Mouse (Mus musculus) midbrain, embryonic 12.5 days (tissue): ENCODE measurements around the gene Frs2. TPM values are rescaled to one million over a fixed set of nuclear protein-coding genes. Genes with fewer than 3 reads are reported as not detected.
A peak's percentile ranks its signal among the peaks of the same experiment; 100 is the strongest.

Experiments used
- ATAC-seq: fragments of 200-750 bp; cut with Nextera tagmentation; 2 replicates; pipeline ENCODE4 v1.8.0; 2017; ENCODE audit warnings: low read depth, moderate TSS enrichment, moderate library complexity; ENCODE audit not compliant: low FRiP score
- H3K27ac ChIP-seq: fragments of 300-500 bp; sonication (generic); replicated peaks from 2 replicates; pipeline ENCODE4 v1.5.1; 2016; ENCODE audit warnings: mild to moderate bottlenecking
- H3K27me3 ChIP-seq: fragments of 300-500 bp; sonication (generic); 2 replicates; pipeline ENCODE4 v1.6.1; 2016; ENCODE audit warnings: mild to moderate bottlenecking
- H3K36me3 ChIP-seq: fragments of 300-500 bp; sonication (generic); 2 replicates; pipeline ENCODE4 v1.6.1; 2016
- H3K4me1 ChIP-seq: fragments of 300-500 bp; sonication (generic); 2 replicates; pipeline ENCODE4 v1.6.1; 2016
- H3K4me2 ChIP-seq: fragments of 300-500 bp; sonication (generic); replicated peaks from 2 replicates; pipeline ENCODE4 v1.6.1; 2016; ENCODE audit warnings: mild to moderate bottlenecking, moderate library complexity
- H3K4me3 ChIP-seq: fragments of 300-500 bp; sonication (generic); 2 replicates; pipeline ENCODE4 v1.5.1; 2016; ENCODE audit warnings: mild to moderate bottlenecking
- H3K9ac ChIP-seq: fragments of 300-500 bp; sonication (generic); replicated peaks from 2 replicates; pipeline ENCODE4 v1.6.1; 2016; ENCODE audit warnings: mild to moderate bottlenecking, moderate library complexity
- H3K9me3 ChIP-seq: fragments of 300-500 bp; sonication (generic); 2 replicates; pipeline ENCODE4 v1.6.1; 2016; ENCODE audit warnings: mild to moderate bottlenecking
- WGBS: fragments of 180-500 bp; shearing (Covaris S2); methylation state at CpG from one replicate; pipeline ENCODE4 v1.1.7; 2016; 5-methylcytosine and 5-hydroxymethylcytosine counted together
- polyA plus RNA-seq: library from polyadenylated mRNA; unstranded; fragments of >200 nt; fragmentation: Nextera tagmentation; extraction: Ambion mirVana; gene quantifications from 2 replicates; pipeline ENCODE4 v1.2.1, GENCODE M21; 2016

Frs2 gene
- 23.2 and 25.7 TPM in 2 replicates for polyA plus RNA-seq

DNA sequence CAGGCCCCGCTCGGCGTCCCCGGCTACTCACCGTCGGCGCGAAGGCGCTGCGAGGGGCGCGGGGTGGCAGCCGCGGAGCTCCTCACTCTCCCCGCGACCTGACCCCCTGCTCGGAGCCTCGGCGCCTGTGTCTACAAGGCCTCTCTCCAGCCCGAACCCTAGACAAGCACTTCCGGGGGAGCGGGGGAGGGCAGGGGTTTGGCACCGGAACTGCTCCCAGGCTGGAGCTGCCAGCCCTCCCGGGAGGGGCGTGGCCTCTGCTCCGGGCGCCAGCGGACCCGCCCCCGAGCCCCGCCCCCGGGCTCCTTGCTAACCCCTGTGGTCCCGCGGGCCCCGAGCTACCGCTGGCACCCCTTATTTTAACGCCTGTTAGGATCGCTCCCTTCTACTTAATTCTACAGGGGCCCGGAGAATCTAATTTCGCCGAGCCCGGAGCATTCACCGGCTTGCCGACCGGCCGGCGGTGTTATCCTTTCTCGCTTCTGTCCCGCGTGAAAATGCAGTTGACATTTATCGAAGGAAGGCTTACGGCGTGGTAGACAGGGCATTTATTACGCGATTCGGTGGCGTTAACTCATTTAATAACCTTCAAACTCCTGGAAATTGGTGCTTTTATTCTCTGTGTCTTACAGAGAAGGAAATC is at the start of gene Frs2:
Frs2 (minus strand) TSS at position 174 of the 643 bp plus-strand sequence.
- Histone ChIP-seq H3K27me3 (peaks cover 14% of the 10 kb centered on the region), H3K9me3 (no peaks in the 10 kb centered on the region), H3K4me2 (peak within 1 kb of the TSS; percentile 79), H3K4me1 (peaks cover 36% of the 10 kb centered on the region), H3K36me3 (no peaks in the 10 kb centered on the region), H3K4me3 (peak within 1 kb of the TSS; percentile 99), H3K9ac (peak within 1 kb of the TSS; percentile 97), H3K27ac (peak within 1 kb of the TSS; percentile 93)
- under 1% methylated on average over 51 of the region's 57 CpGs for WGBS
- peak; percentile 99 for ATAC-seq

DNA sequence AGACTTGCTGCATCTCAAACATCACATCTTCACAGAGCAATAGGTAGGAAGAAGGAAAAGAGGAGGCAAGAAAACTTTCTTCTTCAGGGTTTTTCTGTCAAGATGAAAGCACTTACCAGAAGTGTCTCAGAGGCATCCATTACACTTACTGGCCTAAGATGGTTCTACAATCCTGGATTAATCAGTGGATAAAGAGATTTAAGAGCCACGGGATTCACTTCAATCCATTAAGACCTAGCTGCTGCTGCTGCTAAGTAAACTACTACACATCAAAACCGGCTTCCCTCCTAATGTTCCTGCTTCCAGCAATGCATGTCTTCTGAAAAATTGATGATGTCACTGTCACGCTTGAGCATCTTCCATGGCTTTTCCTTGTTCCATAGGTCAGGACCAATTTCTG is 48.4 kb upstream of the Frs2 start:
- 79% methylated on average over 3 of the region's 3 CpGs for WGBS

DNA sequence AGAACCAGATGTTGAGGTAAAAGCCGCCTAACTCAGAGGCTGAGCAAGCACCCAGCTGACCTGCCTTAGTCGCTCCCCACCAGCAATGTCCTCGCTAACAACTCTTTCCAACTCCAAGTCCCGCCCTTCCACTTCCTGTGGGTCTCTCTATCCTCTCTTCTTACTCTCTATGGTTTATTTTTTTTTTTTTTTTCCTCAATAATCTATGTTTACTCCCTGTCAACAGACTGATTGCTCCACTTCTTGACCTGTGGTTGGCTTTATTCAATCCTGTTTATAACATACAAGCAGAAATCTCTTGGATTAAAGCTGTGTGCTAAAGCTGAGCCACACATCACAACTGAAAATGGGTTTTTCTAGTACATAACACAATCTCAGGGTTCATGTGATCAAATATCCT is 47.4 kb upstream of the Frs2 start:
- 99% methylated on average over 4 of the region's 4 CpGs for WGBS
- no peaks in the 10 kb centered on the region for H3K36me3 ChIP-seq
- ATAC-seq: no peak

More for the DNA sequence above, 48.4 kb upstream of the Frs2 start:
- Histone ChIP-seq H3K4me1 (peaks cover 5% of the 10 kb centered on the region; the same call in 1 of the 2 replicates), H3K27me3 (no peaks in the 10 kb centered on the region), H3K4me3 (no peak overlapping the region), H3K36me3 (no peaks in the 10 kb centered on the region), H3K27ac (no peak overlapping the region), H3K9ac (no peak overlapping the region), H3K9me3 (no peaks in the 10 kb centered on the region), H3K4me2 (no peak overlapping the region)
- ATAC-seq: no peak

DNA sequence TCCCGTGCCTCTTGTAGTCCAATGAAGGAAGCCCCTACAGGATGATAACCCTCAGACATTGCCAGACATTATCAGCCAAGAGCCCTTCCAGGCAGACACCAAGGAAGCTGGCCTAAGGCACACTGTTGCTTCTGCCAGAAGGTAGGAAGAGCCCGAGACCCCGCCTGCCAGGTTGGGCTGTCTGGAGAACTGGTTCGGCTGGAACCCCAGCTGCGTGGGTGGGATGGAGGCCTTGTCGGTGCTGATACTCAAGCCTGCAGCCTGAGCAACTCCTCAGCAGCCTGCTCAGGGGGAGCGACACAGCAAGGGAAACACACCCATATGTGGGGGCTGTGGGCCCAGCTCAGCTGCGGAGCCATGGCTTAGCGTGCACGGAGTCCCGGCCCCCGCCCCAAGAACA is 46.7 kb upstream of the Frs2 start:
- Histone ChIP-seq H3K27ac (no peak overlapping the region), H3K9ac (no peak overlapping the region), H3K4me1 (peaks cover 5% of the 10 kb centered on the region; the same call in 1 of the 2 replicates), H3K4me3 (no peak overlapping the region), H3K36me3 (no peaks in the 10 kb centered on the region), H3K27me3 (no peaks in the 10 kb centered on the region), H3K9me3 (no peaks in the 10 kb centered on the region), H3K4me2 (no peak overlapping the region)
- WGBS: 91% methylated on average over 12 of the region's 12 CpGs
- ATAC-seq: no peak

More for the DNA sequence above, 47.4 kb upstream of the Frs2 start:
- H3K4me3 ChIP-seq: no peak overlapping the region
- no peak overlapping the region for H3K4me2 ChIP-seq
- H3K27ac ChIP-seq: no peak overlapping the region
- no peaks in the 10 kb centered on the region for H3K9me3 ChIP-seq
- H3K27me3 ChIP-seq: no peaks in the 10 kb centered on the region
- H3K4me1 ChIP-seq: peaks cover 5% of the 10 kb centered on the region; the same call in 1 of the 2 replicates
- no peak overlapping the region for H3K9ac ChIP-seq

DNA sequence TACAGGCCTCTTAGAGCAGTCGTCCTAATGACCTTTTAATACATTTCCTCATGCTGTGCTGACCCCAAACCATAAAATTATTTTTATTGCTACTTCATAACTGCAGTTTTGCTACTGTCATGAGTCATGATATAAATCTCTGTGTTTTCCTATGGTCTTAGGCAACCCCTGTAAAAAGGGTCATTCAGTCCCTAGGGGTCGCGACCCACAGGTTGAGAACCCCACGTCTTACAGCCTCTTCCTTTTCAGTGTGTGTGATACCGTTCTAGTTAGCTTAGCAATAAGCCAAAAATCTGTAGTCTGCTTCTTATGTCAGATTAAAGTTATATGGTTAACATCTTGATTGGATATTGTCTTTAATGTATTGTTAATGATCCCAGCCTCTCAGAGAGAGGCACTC is 45.0 kb upstream of the Frs2 start:
- no peak overlapping the region for H3K9ac ChIP-seq
- H3K4me2 ChIP-seq: no peak overlapping the region
- 80% methylated on average over 5 of the region's 5 CpGs for WGBS
- H3K9me3 ChIP-seq: no peaks in the 10 kb centered on the region
- no peak overlapping the region for H3K27ac ChIP-seq
- no peaks in the 10 kb centered on the region for H3K4me1 ChIP-seq
- no peak for ATAC-seq
- no peak overlapping the region for H3K4me3 ChIP-seq
- H3K36me3 ChIP-seq: no peaks in the 10 kb centered on the region
- no peaks in the 10 kb centered on the region for H3K27me3 ChIP-seq

DNA sequence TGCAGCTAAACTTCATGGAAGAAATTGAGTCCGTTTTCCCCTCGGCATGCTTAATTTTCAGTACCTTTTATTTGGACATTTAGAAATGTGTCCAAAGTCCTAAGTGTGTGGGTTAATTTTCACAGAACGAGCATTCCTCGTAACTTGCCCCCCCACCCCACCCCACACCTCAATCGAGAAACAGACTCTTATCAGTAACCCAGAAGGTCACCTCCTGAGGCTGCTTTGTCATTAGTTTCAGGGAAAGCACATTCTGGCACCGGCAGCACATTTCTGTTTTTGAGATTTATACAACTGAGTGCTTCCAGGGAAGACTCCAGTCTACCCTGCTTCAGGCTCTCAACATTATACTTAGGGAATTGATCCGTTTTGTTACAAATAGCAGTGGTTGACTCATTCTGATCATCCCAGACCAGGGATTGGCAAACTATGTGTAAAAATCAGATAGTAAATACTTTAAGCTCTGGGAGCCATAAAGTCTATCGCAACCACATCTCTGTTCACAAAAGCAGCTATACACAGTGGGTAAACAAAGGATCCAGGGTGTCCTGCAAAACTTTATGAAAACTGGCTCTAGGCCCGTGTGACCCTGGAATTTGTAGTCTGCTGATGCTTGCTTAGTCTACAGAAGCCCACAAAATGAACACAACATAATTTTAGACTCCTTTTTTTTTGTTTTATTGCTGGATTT is 37.2 kb upstream of the Frs2 start:
- Histone ChIP-seq H3K27ac (no peak overlapping the region), H3K9me3 (no peaks in the 10 kb centered on the region), H3K4me2 (no peak overlapping the region), H3K36me3 (no peaks in the 10 kb centered on the region), H3K27me3 (no peaks in the 10 kb centered on the region), H3K9ac (no peak overlapping the region), H3K4me3 (no peak overlapping the region), H3K4me1 (no peaks in the 10 kb centered on the region)
- WGBS: 82% methylated on average over 9 of the region's 9 CpGs
- no peak for ATAC-seq

DNA sequence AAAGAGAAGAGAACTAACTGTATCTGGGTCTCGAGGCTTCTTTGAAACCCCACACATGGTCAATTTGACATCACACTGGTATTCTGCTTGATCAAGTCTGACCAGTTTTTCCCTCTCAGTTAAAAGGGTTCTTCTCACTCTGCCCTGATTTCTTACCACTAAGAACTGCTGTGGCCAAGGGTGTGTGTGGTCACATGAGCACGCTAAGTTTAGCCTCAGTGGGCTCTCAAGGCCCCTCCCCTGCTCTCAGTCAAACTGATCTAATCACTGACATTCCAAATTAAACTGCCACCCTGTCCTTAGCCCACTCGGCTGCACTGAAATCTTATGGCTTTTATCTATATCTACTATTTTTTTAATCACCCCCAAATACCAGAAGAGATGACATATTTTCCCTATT is 32.8 kb upstream of the Frs2 start:
- H3K9ac ChIP-seq: no peak overlapping the region
- 66% methylated on average over 3 of the region's 3 CpGs for WGBS
- H3K4me1 ChIP-seq: no peaks in the 10 kb centered on the region
- no peak overlapping the region for H3K4me3 ChIP-seq
- no peak overlapping the region for H3K27ac ChIP-seq
- no peaks in the 10 kb centered on the region for H3K27me3 ChIP-seq
- H3K9me3 ChIP-seq: no peaks in the 10 kb centered on the region
- H3K4me2 ChIP-seq: no peak overlapping the region
- no peaks in the 10 kb centered on the region for H3K36me3 ChIP-seq
- no peak for ATAC-seq

DNA sequence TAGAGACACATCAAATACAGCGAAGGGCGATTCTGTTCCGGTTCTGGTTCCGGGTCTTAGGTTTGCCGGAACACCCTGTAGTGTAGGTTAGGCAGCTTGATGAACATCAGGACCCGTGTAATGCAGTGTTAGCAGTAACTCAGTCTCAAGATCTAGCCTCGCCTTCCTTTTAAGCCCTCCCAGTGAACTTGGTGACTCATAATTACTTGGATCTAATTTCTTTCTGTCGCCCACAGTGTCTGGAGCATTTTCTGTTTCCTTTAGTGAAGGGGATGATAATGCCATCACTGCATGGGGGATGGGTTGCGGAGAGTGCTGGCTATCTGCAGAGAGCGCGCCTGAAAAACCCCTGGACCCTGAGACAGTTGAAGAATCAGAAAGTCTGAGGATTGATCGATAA is 26.3 kb upstream of the Frs2 start:
- Histone ChIP-seq H3K4me2 (peak overlapping the region; percentile 23; the same call in 1 of the 2 replicates), H3K4me3 (no peak overlapping the region)

DNA sequence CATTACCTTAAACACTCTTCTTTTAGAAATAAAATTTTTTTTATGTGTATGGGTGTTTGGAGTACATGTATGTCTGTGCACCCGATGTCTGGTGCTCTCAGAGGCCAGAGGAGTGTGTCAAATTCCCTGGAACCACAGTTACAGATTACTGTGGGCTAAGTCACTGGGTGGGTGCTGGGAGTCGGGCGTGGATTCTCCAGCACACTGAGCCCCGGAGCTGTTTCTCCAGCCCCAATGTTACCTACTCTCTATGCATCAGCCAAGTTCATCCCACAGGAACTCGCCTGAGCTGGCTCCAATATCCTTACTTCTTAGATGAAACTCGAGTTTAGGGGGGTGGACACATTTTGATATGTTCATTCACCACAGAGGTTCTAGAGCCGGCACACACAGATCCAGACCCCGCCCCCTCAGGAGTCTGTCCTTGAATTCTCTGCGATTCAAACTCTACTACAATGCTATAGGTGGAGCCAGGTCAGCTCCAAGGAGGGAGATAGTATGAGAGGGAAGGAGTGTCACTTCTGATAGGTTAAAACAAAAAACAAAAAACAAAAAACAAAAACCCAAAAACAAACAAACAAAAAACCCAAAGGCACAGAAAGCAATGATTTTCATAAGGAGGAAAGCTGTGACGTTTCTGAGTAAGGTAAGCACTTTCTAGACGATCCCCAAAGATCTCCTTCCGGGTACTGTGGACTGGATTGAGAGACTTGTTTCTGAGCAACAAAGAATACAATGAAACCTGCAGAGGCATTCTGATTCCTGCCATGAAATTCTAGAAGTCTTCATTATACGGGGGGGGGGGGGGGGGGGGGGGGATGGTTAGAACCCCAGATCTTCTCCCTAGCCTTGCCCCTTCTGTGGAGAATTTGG is 25.5 kb upstream of the Frs2 start:
- no peak for ATAC-seq
- no peak overlapping the region for H3K27ac ChIP-seq
- no peak overlapping the region for H3K9ac ChIP-seq
- no peaks in the 10 kb centered on the region for H3K9me3 ChIP-seq
- H3K4me2 ChIP-seq: peak overlapping the region; percentile 23; the same call in 1 of the 2 replicates
- H3K36me3 ChIP-seq: no peaks in the 10 kb centered on the region
- no peaks in the 10 kb centered on the region for H3K27me3 ChIP-seq
- 42% methylated on average over 13 of the region's 13 CpGs for WGBS
- H3K4me1 ChIP-seq: no peaks in the 10 kb centered on the region
- H3K4me3 ChIP-seq: no peak overlapping the region

More for the DNA sequence above, 26.3 kb upstream of the Frs2 start:
- Histone ChIP-seq H3K36me3 (no peaks in the 10 kb centered on the region), H3K9me3 (no peaks in the 10 kb centered on the region), H3K4me1 (no peaks in the 10 kb centered on the region), H3K27ac (no peak overlapping the region), H3K9ac (no peak overlapping the region), H3K27me3 (no peaks in the 10 kb centered on the region)
- 62% methylated on average over 12 of the region's 12 CpGs for WGBS
- ATAC-seq: no peak

DNA sequence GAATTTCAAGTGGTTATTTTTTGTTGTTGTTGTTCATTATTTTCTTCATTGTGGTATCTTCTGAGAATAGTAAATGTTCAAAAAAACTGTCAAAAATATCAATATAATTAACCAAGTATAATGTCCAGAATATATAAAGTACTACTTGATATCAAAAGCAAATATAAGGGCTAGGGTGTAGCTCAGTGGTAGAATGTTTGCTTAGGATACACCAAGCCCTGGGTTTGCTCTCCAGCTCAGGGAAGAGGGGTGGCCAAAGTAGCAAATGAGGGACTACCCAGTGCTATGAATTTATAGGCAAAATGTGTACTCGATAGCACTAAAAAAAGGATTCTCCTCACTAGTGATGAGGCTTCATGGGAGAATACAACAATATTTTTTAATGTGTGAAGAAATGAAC is 24.8 kb upstream of the Frs2 start:
- Histone ChIP-seq H3K4me2 (no peak overlapping the region), H3K9ac (no peak overlapping the region), H3K36me3 (no peaks in the 10 kb centered on the region), H3K9me3 (no peaks in the 10 kb centered on the region), H3K4me1 (no peaks in the 10 kb centered on the region), H3K27ac (no peak overlapping the region), H3K27me3 (no peaks in the 10 kb centered on the region), H3K4me3 (no peak overlapping the region)
- ATAC-seq: no peak
- WGBS: 97% methylated on average over 1 of the region's 1 CpGs

DNA sequence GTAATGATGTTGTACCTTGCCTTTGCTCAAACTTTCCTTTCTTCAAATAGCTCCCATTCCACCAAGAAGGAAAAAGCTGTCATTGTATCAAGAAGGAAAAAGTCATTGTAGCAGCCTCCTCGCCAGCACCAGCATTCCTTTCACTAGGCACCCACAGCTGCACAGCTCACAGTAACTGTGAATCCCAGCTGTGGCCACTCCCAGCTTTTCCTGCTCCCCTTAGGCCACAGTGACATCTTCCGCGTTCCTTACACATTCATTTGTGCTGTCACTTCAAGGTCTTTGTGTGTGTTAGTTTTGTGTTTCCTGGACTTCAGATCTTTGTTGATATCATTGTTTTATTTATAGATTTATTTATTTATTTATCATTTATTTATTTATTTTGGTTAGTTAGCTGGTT is 23.7 kb upstream of the Frs2 start:
- WGBS: 49% methylated on average over 3 of the region's 3 CpGs
- H3K27ac ChIP-seq: no peak overlapping the region
- no peak overlapping the region for H3K9ac ChIP-seq
- H3K36me3 ChIP-seq: no peaks in the 10 kb centered on the region
- H3K4me3 ChIP-seq: no peak overlapping the region
- H3K4me1 ChIP-seq: no peaks in the 10 kb centered on the region
- H3K27me3 ChIP-seq: no peaks in the 10 kb centered on the region
- no peak overlapping the region for H3K4me2 ChIP-seq
- H3K9me3 ChIP-seq: no peaks in the 10 kb centered on the region
- no peak for ATAC-seq
